Mouse (Mus musculus) heart, embryonic 10.5 days (tissue): Measurements from ENCODE around the gene Pgr15l. TPM values are rescaled to one million over a fixed set of nuclear protein-coding genes. Genes with fewer than 3 reads are reported as not detected.

Experiments used
- DNase-seq: peaks from one replicate; pipeline ENCODE4 v3.0.0-alpha.2; 2017; ENCODE audit warnings: low spot score
- H3K27ac ChIP-seq: fragments of 300-500 bp; sonication (generic); 2 replicates; pipeline ENCODE4 v1.5.1; 2016; ENCODE audit warnings: mild to moderate bottlenecking
- H3K27me3 ChIP-seq: fragments of 300-500 bp; sonication (generic); 2 replicates; pipeline ENCODE4 v1.6.1; 2016; ENCODE audit warnings: mild to moderate bottlenecking; ENCODE audit not compliant: poor library complexity, insufficient read depth, severe bottlenecking
- H3K36me3 ChIP-seq: fragments of 300-500 bp; sonication (generic); 2 replicates; pipeline ENCODE4 v1.6.1; 2016; ENCODE audit warnings: mild to moderate bottlenecking, moderate library complexity
- H3K4me1 ChIP-seq: fragments of 300-500 bp; sonication (generic); 2 replicates; pipeline ENCODE4 v1.6.1; 2016; ENCODE audit warnings: mild to moderate bottlenecking
- H3K4me3 ChIP-seq: fragments of 300-500 bp; sonication (generic); 2 replicates; pipeline ENCODE4 v1.5.1; 2016; ENCODE audit warnings: mild to moderate bottlenecking, moderate library complexity
- H3K9me3 ChIP-seq: fragments of 300-500 bp; sonication (generic); 2 replicates; pipeline ENCODE4 v1.6.1; 2016; ENCODE audit warnings: mild to moderate bottlenecking, moderate library complexity
- WGBS: fragments of 180-500 bp; shearing (Covaris S2); methylation state at CpG from one replicate; pipeline ENCODE4 v1.1.7; 2016; 5-methylcytosine and 5-hydroxymethylcytosine counted together
- polyA plus RNA-seq: library from polyadenylated mRNA; unstranded; fragments of >200 nt; fragmentation: Nextera tagmentation; extraction: Ambion mirVana; gene quantifications from 2 replicates; pipeline ENCODE4 v1.2.1, GENCODE M21; 2016

Gene Pgr15l
- polyA plus RNA-seq, result not detected in 2 replicates

DNA sequence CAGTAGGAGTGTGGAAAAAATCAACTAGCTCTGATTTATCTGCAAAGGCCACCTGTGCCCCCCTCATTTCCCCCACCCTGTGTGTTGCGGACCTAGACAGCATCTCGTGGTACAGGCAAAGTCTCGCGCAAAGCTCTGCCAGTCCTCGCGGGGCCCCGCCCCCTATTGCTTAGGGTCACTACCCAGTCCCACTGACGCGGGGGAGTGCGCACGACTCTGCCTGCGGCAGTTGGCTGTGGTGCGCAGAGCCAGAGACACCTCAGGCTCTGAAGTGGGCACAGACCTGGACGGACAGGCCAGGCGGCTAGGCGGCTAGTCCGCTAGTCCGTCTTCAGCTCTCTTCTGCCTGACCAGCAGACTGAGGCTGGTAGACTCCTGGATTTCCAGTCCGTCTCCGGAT, at the start of gene Pgr15l:
TSS of gene Pgr15l (plus strand) at position 228 of the 400 bp plus-strand sequence.
- no peaks in the 10 kb centered on the region for H3K9me3 ChIP-seq
- no peak within 1 kb of the TSS for H3K27ac ChIP-seq
- 20% methylated on average over 20 of the region's 20 CpGs for WGBS
- peak within 1 kb of the TSS; percentile 39 for H3K4me3 ChIP-seq
- no peaks in the 10 kb centered on the region for H3K36me3 ChIP-seq
- peaks cover 8% of the 10 kb centered on the region for H3K27me3 ChIP-seq
- no peaks in the 10 kb centered on the region for H3K4me1 ChIP-seq
- DNase-seq, result no peak

DNA sequence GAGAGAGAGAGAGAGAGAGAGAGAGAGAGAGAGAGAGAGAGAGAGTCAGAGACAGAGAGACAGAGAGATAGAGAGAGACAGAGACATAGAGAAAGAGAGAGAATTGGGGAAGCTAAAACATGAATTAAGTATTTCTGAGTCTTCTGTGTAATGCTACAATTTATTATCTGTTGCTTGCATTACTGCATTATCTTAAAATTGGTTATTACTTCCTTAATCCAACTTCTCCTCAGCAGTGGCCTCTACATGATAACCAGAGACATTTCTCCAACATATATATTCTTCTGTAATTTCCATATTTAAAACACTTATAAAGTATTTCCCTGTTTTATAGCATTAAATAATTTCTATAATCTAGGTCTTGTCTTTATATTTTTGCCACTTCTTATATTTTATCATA, 44.9 kb upstream of the Pgr15l start:
- H3K9me3 ChIP-seq, result no peaks in the 10 kb centered on the region
- no peaks in the 10 kb centered on the region for H3K4me1 ChIP-seq
- H3K27ac ChIP-seq, result no peak overlapping the region
- H3K4me3 ChIP-seq, result no peak overlapping the region
- DNase-seq, result no peak
- no peaks in the 10 kb centered on the region for H3K36me3 ChIP-seq
- no peaks in the 10 kb centered on the region for H3K27me3 ChIP-seq

DNA sequence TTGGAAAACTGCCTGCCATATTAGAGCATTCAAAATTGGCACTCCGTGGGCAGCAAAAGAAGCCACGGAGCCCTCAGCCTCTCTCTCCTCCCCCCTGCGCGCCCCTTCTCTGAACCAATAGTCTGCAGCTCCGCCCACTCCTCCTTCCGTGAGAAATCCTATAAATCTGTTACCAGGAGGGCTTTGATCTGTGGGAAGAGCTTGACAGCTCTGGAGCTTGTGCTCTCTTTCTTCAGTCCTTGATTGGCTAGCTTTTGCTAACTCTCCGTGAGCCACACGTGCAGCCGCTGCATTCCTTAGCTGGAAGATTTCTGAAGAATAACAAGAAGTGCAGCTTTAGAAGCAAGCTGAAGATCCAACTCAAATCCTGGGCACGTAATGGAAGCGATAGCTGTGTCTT, 2.6 kb upstream of the Pgr15l start:
- no peaks in the 10 kb centered on the region for H3K4me1 ChIP-seq
- no peak overlapping the region for H3K4me3 ChIP-seq
- no peaks in the 10 kb centered on the region for H3K9me3 ChIP-seq
- H3K27me3 ChIP-seq, result peaks cover 8% of the 10 kb centered on the region
- H3K36me3 ChIP-seq, result no peaks in the 10 kb centered on the region
- DNase-seq, result no peak
- H3K27ac ChIP-seq, result no peak overlapping the region
- WGBS, result 16% methylated on average over 11 of the region's 11 CpGs
